Mouse (Mus musculus) bone marrow, adult 2 months (tissue): ENCODE measurements around the gene Mmp28. TPM values are rescaled to one million over a fixed set of nuclear protein-coding genes. Genes with fewer than 3 reads are reported as not detected.

Source experiments
- H3K27ac ChIP-seq: fragments of 200-500 bp; 2 replicates; pipeline ENCODE4 v1.5.1; 2012; ENCODE audit warnings: low read depth, mild to moderate bottlenecking, control low read depth, inconsistent platforms, low read length; ENCODE audit not compliant: control insufficient read depth, poor library complexity, insufficient read depth
- H3K4me1 ChIP-seq: fragments of 200-500 bp; 2 replicates; pipeline ENCODE4 v1.6.1; 2011; ENCODE audit warnings: low read length; ENCODE audit not compliant: control insufficient read depth, insufficient read depth
- H3K4me3 ChIP-seq: fragments of 200-500 bp; replicated peaks from 2 replicates; pipeline ENCODE3; 2011; ENCODE audit warnings: mild to moderate bottlenecking, low read depth, low read length, control low read depth; ENCODE audit not compliant: control insufficient read depth
- CTCF ChIP-seq: fragments of 200-500 bp; IDR thresholded peaks from 2 replicates; pipeline ENCODE4 v1.5.1; 2011; ENCODE audit warnings: low read length, control low read depth; ENCODE audit not compliant: control insufficient read depth, insufficient read depth
- POLR2A ChIP-seq: fragments of 200-500 bp; IDR thresholded peaks from 2 replicates; pipeline ENCODE4 v1.6.1; 2011; ENCODE audit warnings: low read depth, mild to moderate bottlenecking, control low read depth, low read length, borderline replicate concordance; ENCODE audit not compliant: control insufficient read depth
- WGBS: fragments of 180-500 bp; shearing (Covaris S2); methylation state at CpG from one replicate; pipeline ENCODE4 v1.1.7; 2018; 5-methylcytosine and 5-hydroxymethylcytosine counted together
- polyA plus RNA-seq: library from polyadenylated mRNA; stranded (reverse); fragments of >200 nt; gene quantifications from 2 replicates; pipeline ENCODE4 v1.2.4, GENCODE M21; 2011; ENCODE audit warnings: low replicate concordance; ENCODE audit not compliant: missing spikeins, insufficient read depth, insufficient read length

The Mmp28 gene
- polyA plus RNA-seq, 1 experiment = 0.92 TPM

DNA sequence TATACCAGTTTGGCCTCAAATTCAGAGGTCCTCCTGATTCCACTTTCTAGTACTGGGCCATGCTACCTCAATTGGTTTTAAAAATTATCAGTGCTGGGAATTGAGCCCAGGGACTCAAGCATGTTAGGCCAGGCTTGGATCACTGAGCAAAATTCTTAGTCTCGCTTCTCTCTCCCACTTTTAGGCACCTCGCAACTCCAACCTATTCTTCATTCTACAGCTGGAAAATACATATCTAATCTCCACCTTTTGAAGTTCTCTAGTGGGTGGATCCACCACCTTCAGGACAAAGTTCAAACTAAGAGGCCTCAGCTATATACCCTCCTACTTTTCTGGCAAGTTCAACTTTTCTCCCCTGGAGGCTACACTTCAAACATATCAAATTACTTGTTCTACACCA lies 8.9 kb upstream of the Mmp28 start:
- no peak overlapping the region for H3K27ac ChIP-seq
- no peak overlapping the region for H3K4me3 ChIP-seq
- no peak for TF ChIP-seq POLR2A
- TF ChIP-seq CTCF = no peak
- 87% methylated on average over 2 of the region's 2 CpGs for WGBS
- H3K4me1 ChIP-seq = peaks cover 1% of the 10 kb centered on the region; the same call in 1 of the 2 replicates

DNA sequence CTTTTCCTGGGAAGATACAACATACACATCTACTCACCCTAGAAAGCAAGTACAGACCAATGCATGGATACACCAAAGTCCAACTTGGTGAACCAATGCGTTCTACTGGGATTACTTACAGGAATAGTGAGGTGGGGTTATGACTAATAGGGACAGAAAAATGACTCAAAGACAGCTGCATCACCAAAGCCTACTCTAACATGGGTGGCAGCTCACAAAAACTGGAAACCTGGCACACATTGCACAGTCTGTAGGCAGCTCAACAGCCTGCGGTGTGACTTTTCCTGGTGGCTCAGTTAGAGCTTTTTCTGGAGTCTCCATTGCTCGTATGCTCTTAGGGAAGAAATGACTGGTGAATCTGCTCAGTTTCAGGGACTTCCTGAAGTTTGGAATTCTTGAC lies 5.9 kb upstream of the Mmp28 start:
- no peak overlapping the region for H3K4me3 ChIP-seq
- no peak for TF ChIP-seq CTCF
- no peak for TF ChIP-seq POLR2A
- no peak overlapping the region for H3K27ac ChIP-seq
- WGBS = 93% methylated on average over 3 of the region's 3 CpGs
- peaks cover 1% of the 10 kb centered on the region; the same call in 1 of the 2 replicates for H3K4me1 ChIP-seq

DNA sequence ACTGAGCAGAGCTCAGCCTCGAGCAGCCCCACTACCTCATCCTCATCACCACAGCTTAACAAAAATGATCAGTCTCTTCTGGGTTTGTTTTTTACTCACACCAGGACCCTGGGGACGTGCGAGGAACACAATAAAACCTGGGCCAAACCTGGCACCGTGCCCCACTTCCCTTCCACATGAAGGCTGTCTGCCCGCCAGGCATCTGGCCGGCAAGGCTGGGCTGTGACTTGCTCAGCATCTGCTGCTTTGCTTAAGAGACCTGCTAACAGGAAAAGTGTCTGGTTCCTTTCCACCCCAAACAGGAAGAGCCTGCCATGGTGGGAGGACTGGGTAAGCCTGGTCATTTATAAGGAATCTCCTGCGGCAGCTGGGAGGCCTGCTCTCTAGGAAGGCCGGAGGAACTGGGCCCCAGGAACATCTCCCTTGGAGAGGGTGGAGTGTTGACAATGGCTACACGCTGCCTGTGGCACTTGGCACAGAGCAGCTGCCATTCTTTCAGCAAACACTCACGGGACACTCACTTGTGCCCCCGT lies 4.3 kb upstream of the Mmp28 start:
- Histone ChIP-seq H3K27ac (no peak overlapping the region), H3K4me1 (peaks cover 1% of the 10 kb centered on the region; the same call in 1 of the 2 replicates), H3K4me3 (no peak overlapping the region)
- WGBS = 10% methylated on average over 11 of the region's 11 CpGs
- TF ChIP-seq CTCF (no peak), POLR2A (no peak)

DNA sequence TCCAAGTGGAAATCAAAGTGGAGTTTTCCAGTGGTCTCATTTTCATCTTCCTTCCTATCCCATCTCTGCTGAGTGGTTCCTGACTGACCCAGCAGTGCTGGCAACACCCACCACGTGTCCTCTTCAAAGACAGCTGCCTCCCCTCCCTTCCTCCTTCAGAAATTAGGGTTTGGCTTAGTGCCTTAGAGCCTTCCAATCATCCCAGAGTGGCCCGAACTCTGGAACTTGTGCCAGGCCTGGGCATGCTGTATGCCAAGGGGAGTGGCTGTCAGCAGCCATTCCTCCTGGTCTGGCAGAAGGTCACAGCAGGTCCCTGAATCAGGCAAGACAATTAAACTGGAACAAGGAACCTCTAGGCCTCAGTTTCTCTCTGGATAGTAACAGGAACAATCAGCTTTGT lies 3.1 kb upstream of the Mmp28 start:
- no peak overlapping the region for H3K4me3 ChIP-seq
- no peak overlapping the region for H3K27ac ChIP-seq
- peaks cover 1% of the 10 kb centered on the region; the same call in 1 of the 2 replicates for H3K4me1 ChIP-seq
- TF ChIP-seq CTCF (no peak), POLR2A (no peak)
- 49% methylated on average over 2 of the region's 2 CpGs for WGBS

DNA sequence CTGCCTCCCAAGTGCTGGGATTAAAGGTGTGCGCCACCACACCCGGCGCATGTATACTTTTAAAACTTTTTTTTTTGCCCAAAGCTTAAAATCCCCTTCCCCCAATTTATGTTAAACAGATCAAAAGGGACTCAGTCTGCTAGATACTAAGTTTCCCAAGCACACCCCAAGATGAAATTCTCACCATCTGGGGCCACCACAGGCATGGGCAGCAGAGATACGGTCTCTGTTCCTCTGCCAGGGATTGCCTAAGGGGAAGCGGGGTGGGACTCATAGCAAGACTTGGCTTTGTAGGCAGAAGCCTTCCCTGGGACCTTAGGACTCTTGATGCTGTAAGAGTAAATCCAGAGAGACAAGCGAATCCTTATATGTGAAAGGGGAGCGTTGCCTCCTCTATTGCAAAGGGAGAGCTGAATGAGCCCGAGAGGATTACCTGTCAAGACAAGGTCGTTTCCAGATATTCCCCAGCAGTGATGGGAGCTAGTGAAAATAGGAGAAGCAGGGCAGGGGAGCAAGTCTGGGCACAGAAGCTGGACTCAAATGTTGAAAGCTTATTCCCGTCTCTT lies 1.3 kb downstream of the Mmp28 start:
- TF ChIP-seq POLR2A (no peak), CTCF (no peak)
- WGBS = 54% methylated on average over 10 of the region's 10 CpGs
- Histone ChIP-seq H3K27ac (no peak overlapping the region), H3K4me3 (no peak overlapping the region), H3K4me1 (no peaks in the 10 kb centered on the region; the same call in 1 of the 2 replicates)

DNA sequence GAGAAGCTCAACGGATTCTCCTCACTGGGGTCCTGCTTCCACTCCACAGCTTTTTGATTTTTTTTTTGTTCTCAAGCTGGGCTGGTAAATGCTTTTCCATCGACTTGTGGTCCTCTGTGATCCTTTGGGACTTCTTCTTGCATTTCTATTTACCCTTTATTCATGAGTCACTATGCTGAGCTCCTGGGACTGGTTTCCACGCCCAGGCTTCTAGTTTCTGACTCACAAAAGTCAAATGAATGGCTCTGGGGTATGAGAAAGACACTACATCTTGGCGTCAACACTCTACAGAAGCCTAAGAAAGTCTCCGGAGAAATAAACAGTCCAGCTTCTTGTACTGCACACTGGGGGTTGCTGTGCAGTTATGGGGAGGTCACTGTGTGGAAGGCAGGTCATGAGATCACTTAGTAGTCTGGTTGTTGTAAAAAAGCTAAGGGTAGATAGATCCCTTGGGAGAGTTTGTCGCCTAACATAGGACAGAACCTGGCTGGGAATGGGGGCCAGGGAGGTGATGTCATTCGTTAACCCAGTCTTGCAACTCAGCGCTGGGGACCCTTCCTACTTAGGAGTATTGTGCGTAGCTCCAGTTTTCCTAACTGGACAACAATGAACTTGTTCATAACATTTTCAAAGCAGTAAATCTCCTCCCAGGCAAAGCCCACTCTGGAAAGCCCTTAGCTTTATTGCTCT lies 4.8 kb downstream of the Mmp28 start:
- TF ChIP-seq POLR2A = no peak
- TF ChIP-seq CTCF = no peak
- WGBS = 75% methylated on average over 9 of the region's 9 CpGs
- H3K27ac ChIP-seq = no peak overlapping the region
- no peaks in the 10 kb centered on the region; the same call in 1 of the 2 replicates for H3K4me1 ChIP-seq
- H3K4me3 ChIP-seq = no peak overlapping the region

DNA sequence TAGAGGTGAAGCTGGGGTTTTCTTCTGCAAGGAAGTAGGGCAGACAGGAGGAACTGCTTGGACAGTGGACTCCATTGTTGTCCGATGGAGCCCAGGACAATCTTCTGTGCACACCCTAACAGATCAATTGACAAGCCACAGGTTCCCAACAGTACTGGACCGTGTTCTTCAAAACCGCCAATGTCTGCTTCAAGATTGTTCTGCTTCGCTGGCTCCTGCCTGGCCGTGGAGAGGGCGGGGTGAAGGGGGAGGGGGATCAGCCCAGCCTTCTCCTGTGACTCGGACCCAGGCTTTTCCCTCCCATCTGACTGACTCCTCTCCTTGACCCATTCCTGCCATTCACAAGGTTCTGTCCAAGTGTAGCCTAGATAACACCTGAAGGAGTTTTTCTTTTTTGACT lies 5.6 kb downstream of the Mmp28 start:
- 74% methylated on average over 7 of the region's 7 CpGs for WGBS
- H3K4me3 ChIP-seq = no peak overlapping the region
- no peak for TF ChIP-seq POLR2A
- no peak for TF ChIP-seq CTCF
- H3K4me1 ChIP-seq = no peaks in the 10 kb centered on the region; the same call in 1 of the 2 replicates
- no peak overlapping the region for H3K27ac ChIP-seq

DNA sequence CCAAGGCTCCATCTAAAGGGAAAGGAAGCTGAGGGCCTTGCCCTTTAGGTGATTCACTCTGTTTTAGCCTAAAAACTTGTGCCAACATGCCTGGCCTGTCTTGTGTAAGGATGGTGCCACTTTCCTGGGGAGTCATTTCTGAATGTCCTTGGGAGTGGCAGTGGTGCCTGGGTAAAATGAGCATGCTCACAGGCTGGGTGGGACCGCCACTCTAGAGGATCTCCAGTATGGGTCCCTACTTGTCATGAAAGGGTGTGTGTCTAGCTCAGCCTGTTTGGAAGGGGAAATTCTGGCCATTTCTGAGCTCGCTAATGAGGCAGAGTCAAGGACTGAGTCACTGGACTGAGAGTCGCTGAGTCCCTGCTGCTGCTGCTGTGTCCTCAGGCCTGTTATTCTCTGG lies 7.3 kb downstream of the Mmp28 start:
- Histone ChIP-seq H3K27ac (no peak overlapping the region), H3K4me3 (no peak overlapping the region), H3K4me1 (no peaks in the 10 kb centered on the region; the same call in 1 of the 2 replicates)
- 52% methylated on average over 3 of the region's 3 CpGs for WGBS
- no peak for TF ChIP-seq POLR2A
- no peak for TF ChIP-seq CTCF

DNA sequence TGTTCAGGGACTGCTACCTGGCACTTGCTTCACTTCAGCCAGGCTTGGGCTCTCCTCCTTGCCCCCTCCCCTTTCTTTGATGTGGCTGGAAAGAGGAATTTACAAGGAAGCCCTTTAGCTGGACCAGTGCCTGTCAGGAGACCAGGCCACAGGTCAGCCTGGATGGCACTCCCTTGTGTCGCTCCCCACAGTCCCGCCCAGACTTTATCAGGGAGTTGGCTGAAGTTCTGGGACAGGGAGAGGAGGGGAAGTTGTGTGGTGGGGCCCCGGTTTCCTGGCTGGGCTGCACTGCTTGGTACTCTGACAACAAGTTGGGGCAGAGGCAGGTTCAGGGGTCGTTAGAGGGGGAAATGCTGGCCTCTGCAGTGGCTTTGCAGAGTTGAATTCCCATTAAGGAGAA lies 8.3 kb downstream of the Mmp28 start:
- Histone ChIP-seq H3K27ac (no peak overlapping the region), H3K4me3 (no peak overlapping the region), H3K4me1 (no peaks in the 10 kb centered on the region; the same call in 1 of the 2 replicates)
- WGBS = 3% methylated on average over 4 of the region's 4 CpGs
- TF ChIP-seq CTCF (no peak), POLR2A (no peak)

DNA sequence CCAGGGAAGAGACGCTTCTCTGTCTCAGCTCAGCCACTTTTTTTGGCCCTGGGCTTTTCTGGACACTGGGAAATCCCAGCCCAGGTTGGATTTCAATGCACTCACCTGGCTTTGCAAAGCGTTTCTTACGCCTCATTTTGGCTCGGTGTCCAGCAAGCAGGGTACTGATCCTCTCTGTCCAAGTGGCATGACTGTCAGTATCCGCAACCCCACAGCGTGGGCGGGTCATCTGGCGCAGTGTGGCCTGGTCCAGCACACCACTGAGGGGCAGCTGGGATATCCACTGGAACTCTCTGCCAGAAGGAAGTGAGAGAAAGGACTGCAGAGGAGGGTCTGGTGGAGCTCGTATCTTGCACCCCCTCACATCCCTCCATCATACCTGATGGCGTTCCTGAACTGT lies 11.6 kb downstream of the Mmp28 start:
- no peak for TF ChIP-seq CTCF
- Histone ChIP-seq H3K27ac (no peak overlapping the region), H3K4me1 (no peaks in the 10 kb centered on the region; the same call in 1 of the 2 replicates), H3K4me3 (no peak overlapping the region)
- whole genome bisulfite sequencing = 85% methylated on average over 10 of the region's 10 CpGs
